Mouse (Mus musculus) E14TG2a.4 (cell line): ENCODE data around the gene Cnp.

ENCODE experiments used
- CTCF ChIP-seq: conservative IDR thresholded peaks from 2 replicates; pipeline ENCODE4 v1.5.1; 2014; ENCODE audit warnings: low read length
- NANOG ChIP-seq: IDR thresholded peaks from 2 replicates; pipeline ENCODE4 v1.6.1; 2014; ENCODE audit warnings: borderline replicate concordance, low read length, mixed read lengths

DNA sequence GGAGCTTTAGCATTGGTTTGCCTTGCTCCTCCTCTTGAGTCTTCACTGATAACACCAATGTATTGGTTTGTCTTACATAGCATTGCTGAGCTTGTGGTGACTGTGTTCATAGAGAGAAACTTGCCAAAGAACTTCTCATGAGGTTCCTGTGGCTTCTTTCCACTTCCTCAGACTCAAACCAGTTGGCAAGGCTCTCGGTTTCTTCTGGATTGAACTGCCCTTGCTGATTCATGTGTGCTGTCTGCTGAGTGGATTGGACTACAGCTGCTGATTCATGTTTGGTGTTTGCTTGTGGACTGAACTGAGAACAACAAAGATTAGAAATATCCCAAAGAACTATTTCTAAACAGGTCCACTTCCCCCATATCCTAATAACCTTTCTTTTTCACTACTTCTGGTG is 38.7 kb upstream of the Cnp start:
- TF ChIP-seq CTCF (no peak), NANOG (no peak)
